Mouse (Mus musculus): ENCODE measurements around the gene Casc3.
A peak's percentile ranks its signal among the peaks of the same experiment; 100 is the strongest.
"Not testable (repeated sequence)": the region's sequence is repeated elsewhere in the genome, so short reads cannot be mapped to it uniquely, and the experiment has no call there.

The Casc3 gene

GRCm38 (mm10) chr11:98789824-98790223 lies 14.9 kb upstream of the Casc3 start:
- DNase-seq (ENCODE audit: low spot score), result no peak

GRCm38 (mm10) chr11:98790631-98791205 lies 14.0 kb upstream of the Casc3 start:
- DNase-seq (ENCODE audit: low spot score), result no peak

GRCm38 (mm10) chr11:98791448-98791847 lies 13.3 kb upstream of the Casc3 start:
- no peak for DNase-seq (ENCODE audit: low spot score)

- no peak for DNase-seq (ENCODE audit: low spot score)
These were observed 12.6 kb upstream of the Casc3 start for GRCm38 (mm10) chr11:98792081-98792480.

GRCm38 (mm10) chr11:98794469-98795014 lies 10.2 kb upstream of the Casc3 start:
- no peak for DNase-seq (ENCODE audit: low spot score)

GRCm38 (mm10) chr11:98795015-98795713 lies 9.5 kb upstream of the Casc3 start, which contains the start of gene Msl1:
Gene Msl1 (plus strand): TSS chr11:98795516.
- no peak for DNase-seq (ENCODE audit: low spot score)

GRCm38 (mm10) chr11:98795714-98796514 lies 8.8 kb upstream of the Casc3 start:
- DNase-seq (ENCODE audit: low spot score), result no peak

- no peak for DNase-seq (ENCODE audit: low spot score)
These were observed 8.0 kb upstream of the Casc3 start for GRCm38 (mm10) chr11:98796515-98797216.

GRCm38 (mm10) chr11:98797306-98797705 lies 7.4 kb upstream of the Casc3 start:
- DNase-seq (ENCODE audit: low spot score), result no peak

- DNase-seq (ENCODE audit: low spot score), result no peak
These were observed 6.8 kb upstream of the Casc3 start for GRCm38 (mm10) chr11:98797909-98798308.

GRCm38 (mm10) chr11:98808417-98808816 lies 3.7 kb downstream of the Casc3 start:
- no peak for DNase-seq (ENCODE audit: low spot score)

GRCm38 (mm10) chr11:98809457-98810290 lies 5.0 kb downstream of the Casc3 start:
- DNase-seq (ENCODE audit: low spot score), result peak; percentile 98

- no peak for DNase-seq (ENCODE audit: low spot score)
These were observed 6.0 kb downstream of the Casc3 start for GRCm38 (mm10) chr11:98810686-98811085.

- no peak for DNase-seq (ENCODE audit: low spot score)
These were observed 12.1 kb downstream of the Casc3 start for GRCm38 (mm10) chr11:98816706-98817239.

- DNase-seq (ENCODE audit: low spot score), result no peak
These were observed 16.3 kb downstream of the Casc3 start for GRCm38 (mm10) chr11:98820968-98821367.

- DNase-seq (ENCODE audit: low spot score), result not testable (repeated sequence)
These were observed 21.4 kb downstream of the Casc3 start for GRCm38 (mm10) chr11:98826071-98826470.

GRCm38 (mm10) chr11:98827877-98828276 lies 23.2 kb downstream of the Casc3 start:
- no peak for DNase-seq (ENCODE audit: low spot score)

GRCm38 (mm10) chr11:98829091-98829775 lies 24.5 kb downstream of the Casc3 start:
- DNase-seq (ENCODE audit: low spot score), result no peak

GRCm38 (mm10) chr11:98829875-98830274 lies 25.2 kb downstream of the Casc3 start:
- no peak for DNase-seq (ENCODE audit: low spot score)

GRCm38 (mm10) chr11:98835296-98835695 lies 30.6 kb downstream of the Casc3 start:
- DNase-seq (ENCODE audit: low spot score), result no peak

All from left cerebral cortex, adult 11 months (tissue).